Comparison of ENCODE assay signal across 10 mouse cellular contexts in genomic region chr10:70135680-70136079, GRCm38 (mm10). TPM values are rescaled to one million over a fixed set of nuclear protein-coding genes. Genes with fewer than 3 reads are reported as not detected.
DNase-seq lines count a peak whose midpoint lies in the region; ATAC-seq and TF ChIP-seq lines count a peak whose summit lies in the region.
"Had no signal": no experiment of that assay in that cellular context is flagged by ENCODE, and none has a peak within 500 bp of the region (broad histone marks: within the 10 kb centered on the region; RNA-seq: fewer than 3 reads in every experiment).

No protein-coding gene starts in this region.

- peaks cover 3% of the 10 kb centered on the region for H3K4me1 ChIP-seq in kidney, adult 2 months (ENCODE audit: control insufficient read depth, insufficient read depth, low read length)
- peaks cover 17% of the 10 kb centered on the region; the same call in 1 of the 2 replicates for H3K4me1 ChIP-seq in kidney, embryonic 14.5 days (ENCODE audit: control insufficient read depth, insufficient read depth, low read length)
- peaks cover 5% of the 10 kb centered on the region; the same call in 1 of the 2 replicates for H3K4me1 ChIP-seq in bone marrow, adult 2 months (ENCODE audit: control insufficient read depth, insufficient read depth, low read length)
- peaks cover 21% of the 10 kb centered on the region for H3K4me1 ChIP-seq in midbrain, embryonic 16.5 days (ENCODE audit: control insufficient read depth, insufficient read depth, low read length)

- H3K4me2 ChIP-seq in kidney, embryonic 14.5 days (replicated peaks; ENCODE audit: low read depth, low read length), result no peak overlapping the region
- H3K4me2 ChIP-seq in midbrain, embryonic 16.5 days (ENCODE audit: low read length), result no peak overlapping the region
- H3K4me2 ChIP-seq: embryonic facial prominence, embryonic 15.5 days had no signal

- no peaks in the 10 kb centered on the region for H3K9me3 ChIP-seq in kidney, embryonic 14.5 days (ENCODE audit: control insufficient read depth, low read length)
- H3K9me3 ChIP-seq in midbrain, embryonic 16.5 days (replicated peaks; ENCODE audit: control insufficient read depth, low read length, poor library complexity, severe bottlenecking), result no peaks in the 10 kb centered on the region
- H3K9me3 ChIP-seq: embryonic facial prominence, embryonic 15.5 days had no signal

- no peak overlapping the region for H3K9ac ChIP-seq in kidney, embryonic 14.5 days (ENCODE audit: low read depth, low read length)
- no peak overlapping the region for H3K9ac ChIP-seq in midbrain, embryonic 16.5 days (ENCODE audit: low read depth, low read length)
- H3K9ac ChIP-seq: embryonic facial prominence, embryonic 15.5 days had no signal

- DNase-seq in kidney, adult 2 months, result peak; percentile 46
- DNase-seq in ES-CJ7 (ENCODE audit: low read depth, low spot score), result peak; percentile 80
- DNase-seq in cerebellum, adult 11 months, result no peak
- DNase-seq in cerebellum, postnatal 36 days, result no peak
- DNase-seq: layer of hippocampus, adult 9-11 months had no signal

- no peak overlapping the region for H3K27ac ChIP-seq in kidney, adult 2 months (ENCODE audit: insufficient read depth, low read depth, low read length)
- no peak overlapping the region for H3K27ac ChIP-seq in kidney, embryonic 14.5 days (ENCODE audit: low read depth, low read length)
- no peak overlapping the region for H3K27ac ChIP-seq in bone marrow, adult 2 months (ENCODE audit: control insufficient read depth, insufficient read depth, low read depth, low read length, poor library complexity)
- no peak overlapping the region for H3K27ac ChIP-seq in midbrain, embryonic 16.5 days (ENCODE audit: low read length)
- H3K27ac ChIP-seq: embryonic facial prominence, embryonic 15.5 days had no signal

- no peaks in the 10 kb centered on the region for H3K36me3 ChIP-seq in kidney, adult 2 months (ENCODE audit: control insufficient read depth, insufficient read depth, low read length)
- no peaks in the 10 kb centered on the region for H3K36me3 ChIP-seq in kidney, embryonic 14.5 days (ENCODE audit: control insufficient read depth, insufficient read depth, low read length)
- no peaks in the 10 kb centered on the region for H3K36me3 ChIP-seq in midbrain, embryonic 16.5 days (ENCODE audit: control insufficient read depth, insufficient read depth, low read length)
- H3K36me3 ChIP-seq: embryonic facial prominence, embryonic 15.5 days had no signal

- WGBS in kidney, adult 2 months, result 84% methylated on average over 5 of the region's 5 CpGs
- 85% methylated on average over 5 of the region's 5 CpGs for WGBS in kidney, embryonic 14.5 days
- WGBS in bone marrow, adult 2 months, result 82% methylated on average over 5 of the region's 5 CpGs
- 82% methylated on average over 5 of the region's 5 CpGs for WGBS in midbrain, embryonic 16.5 days

- ATAC-seq in kidney, embryonic 14.5 days (ENCODE audit: low FRiP score, low TSS enrichment), result no peak
- peak; percentile 44 for ATAC-seq in megakaryocyte progenitor cell, adult 5-6 weeks (replicated peaks; ENCODE audit: poor library complexity)
- ATAC-seq in midbrain, embryonic 16.5 days, result no peak

- TF ChIP-seq POLR2A in kidney, adult 2 months (IDR thresholded peaks at IDR 0.05; ENCODE audit: low read depth, low read length), result no peak
- TF ChIP-seq POLR2A in bone marrow, adult 2 months (IDR thresholded peaks at IDR 0.05; ENCODE audit: borderline replicate concordance, control insufficient read depth, low read depth, low read length), result no peak

- no peak overlapping the region for H3K4me3 ChIP-seq in kidney, adult 2 months (ENCODE audit: insufficient read depth, low read depth, low read length)
- H3K4me3 ChIP-seq in kidney, embryonic 14.5 days (ENCODE audit: low read length), result no peak overlapping the region
- no peak overlapping the region for H3K4me3 ChIP-seq in bone marrow, adult 2 months (replicated peaks; ENCODE audit: control insufficient read depth, low read depth, low read length)
- H3K4me3 ChIP-seq in midbrain, embryonic 16.5 days (ENCODE audit: low read depth, low read length), result no peak overlapping the region
- H3K4me3 ChIP-seq: embryonic facial prominence, embryonic 15.5 days had no signal

- H3K27me3 ChIP-seq in kidney, adult 2 months (replicated peaks; ENCODE audit: control insufficient read depth, insufficient read depth, low read length), result no peaks in the 10 kb centered on the region
- no peaks in the 10 kb centered on the region for H3K27me3 ChIP-seq in kidney, embryonic 14.5 days (ENCODE audit: control insufficient read depth, insufficient read depth, low read length)
- H3K27me3 ChIP-seq in midbrain, embryonic 16.5 days (ENCODE audit: control insufficient read depth, insufficient read depth, low read depth, low read length), result no peaks in the 10 kb centered on the region
- H3K27me3 ChIP-seq: embryonic facial prominence, embryonic 15.5 days had no signal

- peak; percentile 67 for TF ChIP-seq CTCF in kidney, adult 2 months (conservative IDR thresholded peaks at IDR 0.05; ENCODE audit: insufficient read depth, insufficient read length, low read depth, low read length)
- peak; percentile 80 for TF ChIP-seq CTCF in bone marrow, adult 2 months (IDR thresholded peaks at IDR 0.05; ENCODE audit: control insufficient read depth, insufficient read depth, low read length)

RNA-seq across cellular contexts. Expression of gene Ccdc6, which starts 38.8 kb away (rescaled TPM):
- polyA plus RNA-seq in kidney, adult 2 months (2012; rRNA removed), result 33.9 and 37.0 TPM in 2 replicates
- polyA plus RNA-seq in kidney, embryonic 14.5 days (2014; fragmentation: Nextera tagmentation; extraction: Ambion mirVana), result 36.4 and 39.6 TPM in 2 replicates
- polyA plus RNA-seq in bone marrow, adult 2 months (2011; ENCODE audit: insufficient read depth, insufficient read length, low replicate concordance, missing spikeins), result 17.0 and 19.1 TPM in 2 replicates
- 27.7 and 28.2 TPM in 2 replicates for total RNA-seq in megakaryocyte progenitor cell, adult 5-6 weeks (2015)
- total RNA-seq in megakaryocyte progenitor cell, adult 5-6 weeks (2017), result 18.2 and 21.6 TPM in 2 replicates
- 22.1 and 26.1 TPM in 2 replicates for polyA plus RNA-seq in midbrain, embryonic 16.5 days (2015; fragmentation: Nextera tagmentation; extraction: Ambion mirVana)

Comparison
In these comparisons a context has a peak if more than half of its experiments do, and no peak if none do; other contexts are left out.
1. DNase-seq: peak in kidney, adult 2 months (single experiment) and ES-CJ7 (single experiment); none in cerebellum, adult 11 months (single experiment) and cerebellum, postnatal 36 days (0 of 2).